Mouse (Mus musculus) limb, embryonic 15.5 days (tissue): ENCODE data around the gene Nfic. TPM values are rescaled to one million over a fixed set of nuclear protein-coding genes. Genes with fewer than 3 reads are reported as not detected.

Source experiments
- ATAC-seq: fragments of 200-750 bp; cut with Nextera tagmentation; 2 replicates; pipeline ENCODE4 v1.8.0; 2017; ENCODE audit warnings: low read depth, moderate TSS enrichment; ENCODE audit not compliant: insufficient number of reproducible peaks, low FRiP score, low TSS enrichment
- H3K27ac ChIP-seq: fragments of 300-500 bp; sonication (generic); 2 replicates; pipeline ENCODE4 v1.5.1; 2015; ENCODE audit warnings: moderate library complexity, mild to moderate bottlenecking, inconsistent platforms
- H3K27me3 ChIP-seq: fragments of 300-500 bp; sonication (generic); 2 replicates; pipeline ENCODE4 v1.6.1; 2015; ENCODE audit warnings: inconsistent platforms
- H3K36me3 ChIP-seq: fragments of 300-500 bp; sonication (generic); 2 replicates; pipeline ENCODE4 v1.6.1; 2015; ENCODE audit warnings: inconsistent platforms
- H3K4me1 ChIP-seq: fragments of 300-500 bp; sonication (generic); 2 replicates; pipeline ENCODE4 v1.6.1; 2015; ENCODE audit warnings: inconsistent platforms
- H3K4me2 ChIP-seq: fragments of 300-500 bp; sonication (generic); 2 replicates; pipeline ENCODE4 v1.6.1; 2015; ENCODE audit warnings: mild to moderate bottlenecking, inconsistent platforms
- H3K4me3 ChIP-seq: fragments of 300-500 bp; sonication (generic); 2 replicates; pipeline ENCODE4 v1.5.1; 2015; ENCODE audit warnings: mild to moderate bottlenecking, inconsistent platforms
- H3K9ac ChIP-seq: fragments of 300-500 bp; sonication (generic); 2 replicates; pipeline ENCODE4 v1.6.1; 2015; ENCODE audit warnings: inconsistent platforms
- H3K9me3 ChIP-seq: fragments of 300-500 bp; sonication (generic); 2 replicates; pipeline ENCODE4 v1.6.1; 2016; ENCODE audit warnings: inconsistent platforms
- WGBS: fragments of 180-500 bp; shearing (Covaris S2); methylation state at CpG from one replicate; pipeline ENCODE4 v1.1.7; 2015; 5-methylcytosine and 5-hydroxymethylcytosine counted together
- polyA plus RNA-seq: library from polyadenylated mRNA; unstranded; fragments of >200 nt; fragmentation: Nextera tagmentation; extraction: Ambion mirVana; gene quantifications from 2 replicates; pipeline ENCODE4 v1.2.1, GENCODE M21; 2015

Nfic gene
- polyA plus RNA-seq, 1 experiment from 2014 or later, result 138 TPM

GRCm38 (mm10) chr10:81432169-81432867, 23.1 kb downstream of the Nfic start:
- Histone ChIP-seq H3K36me3 (no peaks in the 10 kb centered on the region), H3K4me1 (peaks cover 53% of the 10 kb centered on the region), H3K9me3 (no peaks in the 10 kb centered on the region), H3K9ac (no peak overlapping the region), H3K4me3 (no peak overlapping the region), H3K27ac (no peak overlapping the region), H3K4me2 (peak overlapping the region; percentile 54), H3K27me3 (no peaks in the 10 kb centered on the region)
- ATAC-seq, result no peak
- WGBS, result 64% methylated on average over 21 of the region's 21 CpGs

- ATAC-seq, result no peak
- Histone ChIP-seq H3K36me3 (no peaks in the 10 kb centered on the region), H3K9me3 (no peaks in the 10 kb centered on the region), H3K9ac (no peak overlapping the region), H3K27ac (peak overlapping the region; percentile 93; the same call in 1 of the 2 replicates), H3K4me1 (peaks cover 56% of the 10 kb centered on the region), H3K4me2 (peak overlapping the region; percentile 94), H3K27me3 (no peaks in the 10 kb centered on the region), H3K4me3 (peak overlapping the region; percentile 76)
- WGBS, result 24% methylated on average over 15 of the region's 15 CpGs
Observed at GRCm38 (mm10) chr10:81431526-81432168, 23.8 kb downstream of the Nfic start.

- 1% methylated on average over 34 of the region's 70 CpGs for WGBS
- ATAC-seq, result no peak; the same call in 1 of the 2 replicates
- H3K4me1 ChIP-seq, result peaks cover 57% of the 10 kb centered on the region
Observed at GRCm38 (mm10) chr10:81430831-81431525, 24.5 kb downstream of the Nfic start.

GRCm38 (mm10) chr10:81430141-81430830, 25.1 kb downstream of the Nfic start:
- H3K9me3 ChIP-seq, result no peaks in the 10 kb centered on the region
- peak overlapping the region; percentile 68 for H3K9ac ChIP-seq
- no peaks in the 10 kb centered on the region for H3K36me3 ChIP-seq
- peak overlapping the region; percentile 93 for H3K27ac ChIP-seq
- ATAC-seq, result peak; percentile 9; the same call in 1 of the 2 replicates
- peak overlapping the region; percentile 76 for H3K4me3 ChIP-seq
- H3K4me1 ChIP-seq, result peaks cover 60% of the 10 kb centered on the region
- 0% methylated on average over 53 of the region's 89 CpGs for WGBS
- no peaks in the 10 kb centered on the region for H3K27me3 ChIP-seq
- H3K4me2 ChIP-seq, result peak overlapping the region; percentile 94

More at GRCm38 (mm10) chr10:81430831-81431525, 24.5 kb downstream of the Nfic start:
- H3K4me3 ChIP-seq, result peak overlapping the region; percentile 76
- H3K9ac ChIP-seq, result peak overlapping the region; percentile 68
- H3K27me3 ChIP-seq, result no peaks in the 10 kb centered on the region
- no peaks in the 10 kb centered on the region for H3K9me3 ChIP-seq
- peak overlapping the region; percentile 94 for H3K4me2 ChIP-seq
- H3K27ac ChIP-seq, result peak overlapping the region; percentile 93
- H3K36me3 ChIP-seq, result no peaks in the 10 kb centered on the region

- peak; percentile 26; the same call in 1 of the 2 replicates for ATAC-seq
- Histone ChIP-seq H3K4me3 (peak overlapping the region; percentile 76), H3K4me1 (peaks cover 63% of the 10 kb centered on the region), H3K4me2 (peak overlapping the region; percentile 94), H3K36me3 (no peaks in the 10 kb centered on the region), H3K27me3 (no peaks in the 10 kb centered on the region), H3K9ac (peak overlapping the region; percentile 68), H3K27ac (peak overlapping the region; percentile 93), H3K9me3 (no peaks in the 10 kb centered on the region)
- WGBS, result 0% methylated on average over 20 of the region's 20 CpGs
Observed at GRCm38 (mm10) chr10:81429605-81430061, 25.8 kb downstream of the Nfic start.

- Histone ChIP-seq H3K36me3 (no peaks in the 10 kb centered on the region), H3K27ac (peak overlapping the region; percentile 93), H3K9ac (no peak overlapping the region), H3K4me1 (peaks cover 64% of the 10 kb centered on the region), H3K4me2 (peak overlapping the region; percentile 94), H3K9me3 (no peaks in the 10 kb centered on the region), H3K27me3 (no peaks in the 10 kb centered on the region), H3K4me3 (peak overlapping the region; percentile 76)
- WGBS, result 37% methylated on average over 2 of the region's 2 CpGs
- ATAC-seq, result no peak
Observed at GRCm38 (mm10) chr10:81429092-81429491, 26.3 kb downstream of the Nfic start.

GRCm38 (mm10) chr10:81428507-81428870, 26.9 kb downstream of the Nfic start:
- Histone ChIP-seq H3K4me3 (no peak overlapping the region), H3K4me1 (peaks cover 64% of the 10 kb centered on the region)
- 91% methylated on average over 7 of the region's 7 CpGs for WGBS

GRCm38 (mm10) chr10:81427804-81428506, 27.5 kb downstream of the Nfic start:
- Histone ChIP-seq H3K27ac (no peak overlapping the region), H3K9me3 (no peaks in the 10 kb centered on the region), H3K4me2 (no peak overlapping the region), H3K27me3 (no peaks in the 10 kb centered on the region), H3K9ac (no peak overlapping the region), H3K4me3 (no peak overlapping the region), H3K4me1 (peaks cover 59% of the 10 kb centered on the region), H3K36me3 (no peaks in the 10 kb centered on the region)
- ATAC-seq, result no peak
- 77% methylated on average over 8 of the region's 8 CpGs for WGBS

More at GRCm38 (mm10) chr10:81428507-81428870, 26.9 kb downstream of the Nfic start:
- no peak for ATAC-seq
- H3K9ac ChIP-seq, result no peak overlapping the region
- no peak overlapping the region for H3K27ac ChIP-seq
- no peak overlapping the region for H3K4me2 ChIP-seq
- no peaks in the 10 kb centered on the region for H3K27me3 ChIP-seq
- no peaks in the 10 kb centered on the region for H3K36me3 ChIP-seq
- H3K9me3 ChIP-seq, result no peaks in the 10 kb centered on the region

- peak overlapping the region; percentile 86 for H3K27ac ChIP-seq
Observed at GRCm38 (mm10) chr10:81427327-81427726, 28.1 kb downstream of the Nfic start.

GRCm38 (mm10) chr10:81426897-81427296, 28.5 kb downstream of the Nfic start:
- H3K4me2 ChIP-seq, result peak overlapping the region; percentile 75
- H3K4me3 ChIP-seq, result peak overlapping the region; percentile 74
- H3K27ac ChIP-seq, result peak overlapping the region; percentile 86
- peak overlapping the region; percentile 69 for H3K9ac ChIP-seq
- under 1% methylated on average over 37 of the region's 38 CpGs for WGBS
- no peaks in the 10 kb centered on the region for H3K36me3 ChIP-seq
- H3K9me3 ChIP-seq, result no peaks in the 10 kb centered on the region
- H3K27me3 ChIP-seq, result no peaks in the 10 kb centered on the region
- no peak for ATAC-seq
- H3K4me1 ChIP-seq, result peaks cover 63% of the 10 kb centered on the region

More at GRCm38 (mm10) chr10:81427327-81427726, 28.1 kb downstream of the Nfic start:
- H3K4me3 ChIP-seq, result peak overlapping the region; percentile 74
- peaks cover 60% of the 10 kb centered on the region for H3K4me1 ChIP-seq
- WGBS, result 34% methylated on average over 3 of the region's 3 CpGs
- H3K9me3 ChIP-seq, result no peaks in the 10 kb centered on the region
- H3K4me2 ChIP-seq, result peak overlapping the region; percentile 75
- ATAC-seq, result no peak
- no peaks in the 10 kb centered on the region for H3K27me3 ChIP-seq
- peak overlapping the region; percentile 69 for H3K9ac ChIP-seq
- H3K36me3 ChIP-seq, result no peaks in the 10 kb centered on the region
